Mouse (Mus musculus) ES-CJ7 (cell line): Measurements from ENCODE around the gene Cnbd2.
"Not testable (repeated sequence)": the region's sequence is repeated elsewhere in the genome, so short reads cannot be mapped to it uniquely, and the experiment has no call there.

Experiments
- DNase-seq: peaks from one replicate; pipeline ENCODE4 v3.0.0; 2011; ENCODE audit warnings: low read depth, low spot score

The Cnbd2 gene

DNA sequence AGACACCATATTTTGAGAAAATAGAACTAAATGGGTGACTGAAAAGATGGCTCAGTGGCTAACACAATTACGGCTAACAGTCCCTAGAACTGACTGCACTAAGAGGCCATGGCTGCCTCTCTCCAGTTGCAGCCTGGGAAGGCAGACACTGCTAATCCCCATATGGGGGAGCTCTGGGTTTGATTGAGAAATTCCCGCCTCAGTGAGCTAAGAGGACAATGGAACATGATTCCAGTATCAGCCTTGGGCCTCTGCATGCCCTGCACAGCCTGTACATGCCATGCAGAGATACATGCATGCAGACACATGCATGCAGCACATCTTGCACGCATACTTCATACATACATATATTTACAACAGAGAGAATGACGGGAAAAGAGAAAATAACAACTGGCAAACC lies 69.3 kb downstream of the Cnbd2 start:
- peak; percentile 36 for DNase-seq

DNA sequence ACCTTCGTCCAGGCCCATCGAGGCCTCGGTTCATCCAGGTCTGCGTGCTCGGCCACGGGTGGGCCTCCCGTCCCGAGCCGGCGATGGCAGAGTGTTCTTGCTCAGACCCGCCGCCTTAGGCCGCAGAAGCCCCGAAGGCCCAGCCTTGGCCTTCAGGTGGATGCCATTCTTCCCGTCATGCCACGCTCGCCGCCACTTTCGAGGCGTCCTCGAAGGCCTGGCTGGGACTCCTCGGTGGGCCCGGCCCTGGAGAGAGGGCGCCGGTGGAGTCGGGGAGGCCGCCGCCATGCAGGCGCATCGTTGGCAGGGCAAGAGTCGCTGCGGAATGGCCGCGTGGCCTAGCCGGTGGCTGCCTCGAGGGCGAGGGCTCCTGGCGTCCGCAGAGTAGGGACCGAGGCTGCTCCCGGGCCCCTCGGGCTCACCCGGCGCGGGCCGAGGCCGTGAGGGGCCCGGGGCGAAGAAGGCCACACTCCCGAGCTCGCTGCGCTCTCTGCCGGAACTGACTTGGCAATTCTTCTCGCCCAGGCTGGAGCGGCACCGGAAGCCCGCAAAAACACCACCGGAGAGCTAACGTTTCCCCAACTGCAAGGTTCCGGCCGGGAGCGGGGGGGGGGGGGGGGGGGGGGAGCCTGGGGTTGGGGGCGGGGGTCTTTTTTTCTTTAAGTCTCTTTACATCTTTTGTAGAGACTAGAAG lies 80.5 kb downstream of the Cnbd2 start:
- peak; percentile 80 for DNase-seq

DNA sequence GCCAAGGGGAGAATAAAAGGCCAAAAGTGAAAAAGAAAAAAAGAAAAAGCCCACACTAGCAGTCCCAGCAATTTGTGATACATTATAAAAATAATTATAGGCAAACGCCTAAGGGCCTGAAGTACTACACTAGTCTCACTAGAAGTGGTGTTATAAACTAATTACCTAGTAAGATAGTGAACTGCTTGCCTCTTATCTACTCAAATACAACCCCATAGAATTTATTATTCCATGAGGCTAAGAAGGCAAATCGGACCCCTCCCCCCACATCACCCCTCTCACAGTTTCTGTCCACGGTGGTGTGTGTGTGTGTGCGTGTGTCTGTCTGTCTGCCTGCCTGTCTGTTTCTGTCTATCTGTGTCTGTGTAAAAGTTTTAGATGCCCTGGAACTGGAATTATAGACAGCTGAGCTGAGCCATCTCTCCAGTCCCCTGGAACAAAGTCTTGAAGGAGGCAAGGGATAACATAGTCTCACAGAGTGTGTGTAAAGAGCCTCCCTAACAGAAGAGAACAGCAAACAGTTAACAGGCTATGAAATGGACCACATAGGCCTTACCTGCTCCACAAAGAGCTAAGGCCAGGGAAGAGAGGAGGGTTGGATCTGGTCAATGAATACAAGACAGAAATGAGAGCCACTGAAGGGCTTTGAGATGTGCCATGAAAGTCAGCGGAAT lies 81.2 kb downstream of the Cnbd2 start:
- DNase-seq = no peak

DNA sequence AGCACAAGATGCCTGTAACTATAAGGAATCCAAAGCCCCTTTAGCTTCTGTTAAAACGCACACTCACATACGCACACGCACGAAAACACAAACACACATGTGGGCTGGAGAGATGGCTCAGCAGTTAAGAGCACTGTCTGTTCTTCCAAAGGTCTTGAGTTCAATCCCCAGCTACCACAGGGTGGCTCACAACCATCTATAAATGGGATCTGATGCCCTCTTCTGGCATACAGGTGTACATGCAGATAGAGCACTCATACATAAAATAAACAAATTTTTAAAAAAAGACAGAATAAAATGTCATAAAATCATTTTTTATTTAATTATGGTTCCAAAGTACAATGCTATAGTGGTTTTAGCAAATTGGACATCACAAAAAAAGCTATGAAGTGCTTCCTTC lies 82.2 kb downstream of the Cnbd2 start:
- peak; percentile 72 for DNase-seq

DNA sequence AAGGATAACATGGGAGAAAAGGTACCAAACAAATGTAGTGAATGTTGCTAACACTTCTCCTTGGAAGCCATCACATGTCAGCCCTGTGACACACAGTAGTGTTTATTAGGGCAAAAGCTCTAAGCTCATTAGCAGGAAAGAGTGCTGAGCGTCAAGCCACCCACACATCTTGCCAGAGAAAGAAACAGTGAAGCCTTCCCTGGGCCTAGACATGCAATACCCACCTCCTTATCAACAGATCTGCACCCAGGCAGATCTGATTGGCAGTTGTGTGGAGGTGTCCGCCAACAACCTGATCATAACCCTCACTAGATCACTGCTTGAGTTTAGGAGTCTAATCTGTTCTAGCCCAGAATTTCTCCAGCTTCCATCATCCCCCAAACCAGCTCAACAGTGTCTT lies 84.0 kb downstream of the Cnbd2 start:
- DNase-seq = no peak

DNA sequence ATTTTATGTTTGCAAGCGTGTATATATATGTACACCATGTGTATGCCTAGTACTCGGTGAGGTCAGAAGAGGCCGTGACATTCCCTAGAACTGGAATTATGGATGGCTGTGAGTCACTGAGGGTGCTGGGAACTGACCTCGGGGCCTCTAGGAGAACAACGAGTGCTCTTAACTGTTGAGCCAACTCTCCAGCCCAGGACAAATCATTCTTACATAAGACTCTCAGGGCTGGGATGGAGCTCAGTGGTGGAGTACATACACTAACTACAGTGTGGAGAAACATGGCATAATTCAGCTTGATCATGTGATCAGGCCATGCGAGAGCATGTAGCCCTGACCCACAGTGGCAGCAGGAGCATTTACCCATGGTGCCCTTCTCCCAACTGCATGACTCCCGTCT lies 85.9 kb downstream of the Cnbd2 start:
- DNase-seq = no peak

DNA sequence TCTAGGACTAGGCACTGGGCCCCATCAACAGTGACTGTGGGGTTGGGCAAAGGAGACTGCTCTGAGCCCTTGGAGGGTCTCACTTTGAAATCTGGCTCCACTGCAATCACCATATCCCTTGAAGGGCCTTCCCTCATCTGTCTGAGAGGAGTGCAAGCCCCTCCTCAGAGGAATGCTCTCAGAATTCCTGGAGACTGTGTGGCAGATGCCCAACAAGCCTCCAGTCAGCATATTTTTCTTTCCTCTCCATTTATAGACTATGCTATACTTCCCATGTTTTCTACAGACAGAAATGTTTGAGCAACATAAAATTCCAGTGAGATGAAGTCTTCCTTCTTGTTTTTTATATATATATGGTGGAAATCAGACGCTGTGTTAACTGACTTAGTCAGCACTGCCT lies 87.4 kb downstream of the Cnbd2 start:
- DNase-seq = no peak

DNA sequence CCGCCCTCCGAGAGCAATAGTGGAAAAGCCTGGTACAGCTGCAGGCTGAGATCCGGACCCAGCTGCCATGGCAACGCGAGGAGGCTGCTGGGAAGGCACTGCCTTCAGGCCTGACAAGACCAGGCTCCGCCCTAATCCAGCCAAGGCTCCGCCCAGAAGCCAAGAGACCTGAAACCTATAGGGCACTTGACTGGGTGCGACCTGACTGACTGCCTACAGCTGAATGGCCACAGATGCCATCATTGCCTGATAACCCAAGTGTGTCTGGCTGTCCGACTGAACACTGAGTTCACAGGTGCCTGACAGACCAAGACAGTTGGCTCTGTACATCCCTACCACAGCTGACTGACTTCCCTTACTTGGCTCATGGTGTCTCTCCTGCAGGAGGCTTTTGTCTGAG lies 89.2 kb downstream of the Cnbd2 start:
- DNase-seq = peak; percentile 88

DNA sequence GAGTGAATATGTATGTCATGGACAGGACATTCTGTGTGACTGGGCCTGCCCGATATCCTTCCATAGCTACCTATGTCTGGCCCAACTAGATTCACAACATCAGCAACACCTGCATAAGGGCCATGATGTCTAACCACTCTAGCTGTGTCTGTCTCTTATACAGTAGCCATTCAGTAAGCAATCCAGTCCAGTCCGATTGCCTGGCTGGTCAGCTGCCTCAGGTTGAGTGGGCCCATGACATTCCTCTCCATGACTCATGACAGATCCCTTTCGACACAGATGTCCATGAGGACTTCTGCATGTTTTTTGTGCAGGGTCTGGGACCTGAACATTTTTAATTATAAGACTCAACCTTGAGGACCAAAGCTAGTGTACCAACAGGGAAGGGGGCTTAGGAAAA lies 89.9 kb downstream of the Cnbd2 start:
- DNase-seq = no peak

DNA sequence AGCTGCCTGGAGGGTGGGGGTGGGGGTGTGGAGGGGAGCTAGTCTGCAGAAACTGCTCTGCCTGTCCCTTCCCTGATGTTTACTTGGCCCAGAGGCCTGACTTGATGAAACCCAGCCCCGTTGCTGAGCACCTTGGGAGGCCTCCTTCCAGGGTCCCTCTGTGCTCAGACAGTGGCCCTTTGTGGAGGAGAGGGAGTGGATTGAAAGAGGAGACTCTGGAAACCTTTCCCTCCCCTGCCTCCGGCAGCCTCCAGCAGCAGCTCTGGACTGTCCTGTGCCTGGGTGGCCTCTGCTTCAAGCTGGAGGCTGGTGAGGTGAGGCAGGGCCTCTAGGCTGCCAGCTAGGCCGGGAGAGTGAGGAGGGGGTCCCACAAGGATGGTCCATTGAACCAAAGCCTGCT lies 94.9 kb downstream of the Cnbd2 start:
- no peak for DNase-seq

DNA sequence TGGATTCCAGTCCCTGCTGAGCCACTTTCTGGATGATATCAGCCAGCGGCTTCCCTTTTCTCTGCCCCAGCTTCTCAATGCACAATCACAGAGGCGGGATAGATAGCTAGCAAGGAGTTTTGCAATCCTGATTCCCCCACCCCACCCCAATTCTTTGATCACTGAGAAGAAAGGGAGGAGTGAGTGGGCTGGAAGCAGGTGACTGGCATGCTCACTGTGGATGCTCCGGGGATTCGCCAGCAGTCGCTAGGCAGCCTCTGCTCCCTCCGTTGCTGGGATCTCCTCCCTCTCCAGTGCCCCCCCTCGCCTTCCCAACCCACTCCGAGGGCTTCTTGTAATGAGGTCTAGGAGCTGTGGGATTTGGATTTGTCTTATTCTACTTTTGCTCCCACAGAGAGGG lies 96.1 kb downstream of the Cnbd2 start:
- DNase-seq = no peak

DNA sequence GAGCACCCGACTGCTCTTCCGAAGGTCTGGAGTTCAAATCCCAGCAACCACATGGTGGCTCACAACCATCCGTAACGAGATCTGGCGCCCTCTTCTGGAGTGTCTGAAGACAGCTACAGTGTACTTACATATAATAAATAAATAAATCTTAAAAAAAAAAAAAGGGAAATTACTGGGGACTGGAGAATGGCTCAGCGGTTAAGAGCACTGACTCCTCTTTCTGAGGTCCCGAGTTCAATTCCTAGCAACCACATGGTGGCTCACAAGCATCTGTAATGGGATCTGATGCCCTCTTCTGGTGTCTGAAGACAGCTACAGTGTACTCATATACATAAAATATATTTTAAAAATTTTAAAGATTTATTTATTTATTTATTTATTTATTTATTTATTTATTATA lies 99.2 kb downstream of the Cnbd2 start:
- DNase-seq = not testable (repeated sequence)

DNA sequence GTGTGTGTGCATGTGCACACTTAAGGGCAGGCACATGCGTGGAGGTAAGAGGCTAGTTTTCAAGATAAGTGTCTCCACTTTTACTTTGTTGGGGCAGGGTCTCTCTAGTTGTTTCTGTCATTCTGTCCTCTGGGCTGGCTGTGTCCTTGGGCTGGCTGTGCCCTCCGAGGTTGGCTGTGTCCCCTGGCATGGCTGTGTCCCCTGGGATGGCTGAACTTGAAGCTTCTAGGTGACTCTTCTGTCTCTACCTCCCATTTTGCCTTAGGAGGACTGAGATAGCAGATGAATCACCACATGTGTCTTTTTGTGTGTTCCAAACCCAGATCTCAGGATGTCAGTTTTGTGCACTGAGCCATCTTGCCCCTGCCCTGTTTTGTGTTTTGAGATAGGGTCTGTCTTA lies 102.9 kb downstream of the Cnbd2 start:
- DNase-seq = no peak

DNA sequence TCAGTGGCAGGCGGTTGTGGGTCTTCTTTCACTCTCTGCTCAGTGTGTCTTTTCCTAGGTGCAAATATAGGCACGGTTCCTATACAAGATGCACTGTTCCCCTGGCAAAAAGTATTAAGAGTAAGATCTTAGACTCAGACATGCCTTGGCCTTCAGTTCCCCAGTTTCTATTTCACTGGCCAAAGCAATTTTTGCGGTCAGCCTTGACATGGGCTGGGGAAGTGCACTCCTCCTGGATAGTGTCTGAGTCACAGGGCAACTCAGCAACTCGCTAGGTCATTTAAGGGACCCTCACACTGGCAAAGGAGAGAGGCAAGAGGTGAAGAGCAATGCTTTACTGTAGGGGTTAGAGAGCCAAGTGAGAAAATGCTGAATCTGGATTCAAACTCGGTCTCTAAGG lies 103.6 kb downstream of the Cnbd2 start:
- DNase-seq = no peak

DNA sequence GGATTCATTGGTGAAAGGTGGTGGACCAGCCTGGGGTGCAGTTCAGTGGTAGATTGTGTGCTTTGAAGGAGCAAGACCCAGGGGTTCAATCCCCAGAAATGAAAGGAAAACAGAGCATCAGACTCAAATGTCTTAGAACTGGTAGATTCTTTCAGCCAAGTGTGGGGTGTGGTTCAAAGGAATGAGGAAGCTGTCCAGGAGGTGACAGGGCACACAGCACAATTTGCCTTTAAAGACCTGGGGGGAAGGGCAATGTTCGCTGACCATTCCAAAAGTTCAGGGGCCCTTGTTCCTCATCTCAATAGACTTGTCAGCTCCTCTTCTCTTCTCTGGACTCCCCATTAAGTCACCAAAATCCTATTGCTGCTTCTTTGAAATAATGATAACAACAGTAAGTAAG lies 105.1 kb downstream of the Cnbd2 start:
- DNase-seq = no peak

DNA sequence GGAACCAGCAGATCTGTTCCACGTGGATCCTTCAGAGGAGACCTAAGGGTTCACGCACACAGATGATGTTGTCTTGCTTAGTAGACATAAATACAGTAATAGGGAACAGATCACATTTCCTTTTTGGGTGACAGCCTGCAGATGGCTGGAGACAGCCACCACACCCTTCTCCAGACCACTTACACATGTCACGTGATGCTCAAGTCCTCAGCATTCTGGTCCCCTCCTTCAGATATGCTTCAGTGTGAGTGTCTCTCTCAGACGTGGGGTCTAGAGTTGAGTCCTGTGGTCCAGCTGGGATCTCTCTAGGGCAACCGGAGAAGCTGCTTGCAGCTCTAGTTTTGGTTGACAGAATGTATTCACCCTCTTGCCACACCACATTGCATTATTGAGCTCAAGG lies 106.4 kb downstream of the Cnbd2 start:
- no peak for DNase-seq

DNA sequence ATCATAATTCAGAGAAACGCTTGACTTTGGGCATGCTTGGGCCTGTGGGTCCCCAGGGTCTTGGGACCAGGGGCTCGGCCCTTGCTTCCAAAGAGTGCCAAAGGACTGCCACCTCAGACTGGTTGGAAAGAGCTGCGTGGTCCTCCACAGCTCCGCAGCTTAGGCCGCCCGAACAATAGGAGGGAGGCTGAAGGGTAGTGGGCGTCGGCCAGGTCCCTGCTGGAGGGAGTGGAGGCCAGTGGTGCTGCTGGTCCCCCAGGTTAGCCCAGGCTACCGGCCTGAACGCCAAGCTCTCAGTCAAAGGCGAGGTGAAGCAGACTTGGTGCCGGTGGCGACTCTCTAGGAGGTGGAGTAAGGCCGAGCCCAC lies 108.2 kb downstream of the Cnbd2 start:
- DNase-seq = no peak

DNA sequence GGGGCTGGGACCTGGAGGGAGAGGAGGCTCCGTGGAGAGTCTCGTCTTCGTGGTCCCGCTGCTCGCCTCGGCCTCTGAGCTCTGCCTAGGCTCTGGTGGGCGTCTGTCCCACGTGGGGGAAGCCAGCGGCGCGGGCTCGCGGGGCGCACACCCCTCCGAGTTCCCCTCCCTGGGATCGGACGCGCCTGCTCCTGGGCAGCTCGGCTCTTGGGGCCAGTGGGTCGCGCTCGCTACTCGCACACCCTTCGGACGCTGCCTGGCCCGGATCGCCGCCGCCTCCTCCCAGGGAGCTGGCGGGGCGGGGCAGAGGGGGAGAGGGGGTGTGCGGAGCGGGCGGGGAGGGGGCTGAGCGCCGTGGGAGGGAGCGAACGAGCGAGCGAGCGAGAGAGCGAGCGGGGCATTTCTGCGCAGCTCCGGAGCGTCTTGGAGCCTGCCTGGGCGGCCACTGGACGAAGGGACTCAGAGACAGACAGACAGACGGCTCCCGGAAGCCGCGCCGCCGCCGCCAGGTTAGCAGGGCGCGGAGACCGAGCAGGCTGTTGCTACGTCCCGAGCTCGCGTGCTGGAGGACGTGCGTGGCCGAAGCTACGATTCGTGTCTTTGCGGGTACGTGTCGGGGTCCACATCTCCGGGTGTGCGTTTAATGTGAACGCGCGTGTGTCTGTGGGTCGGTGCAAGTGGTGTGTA lies 108.7 kb downstream of the Cnbd2 start, which contains the start of gene Epb41l1:
Gene Epb41l1, plus strand, starts transcription at position 216 of the 687 bp plus-strand sequence.
- peak; percentile 40 for DNase-seq

DNA sequence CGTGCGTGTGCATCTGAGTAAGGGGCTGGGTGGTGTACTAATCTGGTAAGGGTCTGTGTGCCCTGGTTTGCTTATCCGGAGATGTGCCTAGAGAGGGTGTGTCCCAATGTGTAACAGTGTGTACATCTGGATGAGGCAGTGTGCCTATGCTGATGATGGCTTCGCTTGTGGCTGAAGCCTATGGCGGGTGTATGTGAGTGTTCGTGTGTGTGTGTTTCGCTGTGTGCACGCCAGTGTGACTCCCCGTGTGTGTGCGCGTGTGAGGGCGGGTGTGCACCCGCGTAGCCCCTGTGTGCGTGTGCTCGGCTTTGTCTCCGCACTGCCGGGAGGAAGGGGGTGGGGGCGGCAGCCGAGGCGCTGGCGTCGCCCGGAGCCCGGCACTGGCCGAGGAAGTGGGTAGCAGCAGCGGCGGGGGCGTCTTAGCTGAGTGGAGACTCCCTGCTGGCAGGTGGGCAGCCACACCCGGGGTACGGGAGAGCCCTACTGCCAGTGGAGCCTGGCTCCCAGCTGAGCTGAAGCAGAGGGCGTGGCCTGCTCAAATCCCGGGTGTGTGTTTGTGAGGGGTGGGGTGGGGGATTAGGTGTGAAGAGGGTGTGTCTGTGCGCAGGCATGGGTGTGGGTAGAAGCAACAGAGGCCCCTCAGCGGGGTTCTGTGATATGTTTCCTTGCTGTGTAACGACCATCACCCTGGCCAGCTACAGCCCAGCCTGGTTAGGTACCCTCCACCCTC lies 109.4 kb downstream of the Cnbd2 start:
- DNase-seq = peak; percentile 80

DNA sequence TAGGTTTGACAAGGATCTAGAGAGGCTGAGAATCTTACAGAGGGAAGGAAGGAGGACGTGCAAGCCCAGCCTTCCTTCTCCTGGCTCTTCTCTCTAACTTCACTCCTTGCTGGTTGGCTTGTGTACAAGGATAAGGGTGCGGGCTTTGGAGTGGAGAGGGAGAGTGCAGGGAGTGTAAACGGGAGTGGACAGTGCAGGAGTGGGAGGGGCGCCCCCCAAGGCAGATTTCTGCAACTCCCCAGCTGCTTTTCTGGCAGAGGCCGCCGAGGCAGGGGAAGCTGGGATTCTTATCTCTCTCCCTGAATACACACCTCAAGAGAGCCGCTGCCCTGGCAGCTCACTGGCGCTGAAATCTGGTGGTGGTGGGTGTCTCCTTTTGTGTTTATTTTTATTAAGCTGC lies 110.5 kb downstream of the Cnbd2 start:
- DNase-seq = no peak

DNA sequence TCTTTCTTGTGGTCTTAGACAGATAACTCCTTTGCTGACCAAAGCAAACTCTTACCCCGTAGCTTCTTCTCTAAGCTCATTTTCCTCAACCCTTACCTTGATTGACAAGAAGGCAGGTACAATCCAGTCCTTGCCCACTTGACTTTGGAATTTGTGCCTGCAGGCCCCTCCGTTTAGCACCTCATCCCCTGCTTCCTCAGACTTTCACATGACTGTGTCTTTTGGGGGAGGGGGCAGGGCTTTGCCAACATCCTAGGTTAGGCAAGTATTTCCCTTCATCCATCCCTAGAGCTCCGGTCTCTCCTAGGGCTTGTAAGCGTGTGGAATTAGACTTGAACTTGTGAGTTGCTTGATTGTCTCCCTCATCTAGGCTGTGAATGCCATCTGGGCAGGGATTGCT lies 111.6 kb downstream of the Cnbd2 start:
- DNase-seq = peak; percentile 72
